Mouse (Mus musculus) c-Kit-positive CD71-positive TER-119-positive erythroid progenitor cells, embryonic 14.5 days (primary cell): ENCODE measurements at regions not wholly inside any gene's neighbourhood (a gene's known extent, or its start where the extent isn't known, plus 50 kb on each side); places are given as distances from the start of the nearest gene placed in this dataset.

Experiments used
- DNase-seq: peaks from one replicate; pipeline ENCODE4 v3.0.0-alpha.2; 2013; ENCODE audit warnings: low spot score

- no peak for DNase-seq
Measured at GRCm38 (mm10) chr13:57189246-57189645, 293.5 kb upstream of the Trpc7 start.

- no peak for DNase-seq
Measured at GRCm38 (mm10) chr13:57186168-57186567, 290.4 kb upstream of the Trpc7 start.

- no peak for DNase-seq
Measured at GRCm38 (mm10) chr13:57170180-57170579, 274.4 kb upstream of the Trpc7 start.

GRCm38 (mm10) chr13:57169621-57170020 lies 273.8 kb upstream of the Trpc7 start:
- no peak for DNase-seq

- DNase-seq, result no peak
Measured at GRCm38 (mm10) chr13:57165367-57165766, 269.6 kb upstream of the Trpc7 start.

- DNase-seq, result no peak
Measured at GRCm38 (mm10) chr13:57152787-57153186, 257.0 kb upstream of the Trpc7 start.

GRCm38 (mm10) chr13:57147623-57148022 lies 251.8 kb upstream of the Trpc7 start:
- DNase-seq, result no peak

- DNase-seq, result no peak
Measured at GRCm38 (mm10) chr13:57146708-57147107, 250.9 kb upstream of the Trpc7 start.

GRCm38 (mm10) chr13:57145782-57146181 lies 250.0 kb upstream of the Trpc7 start:
- DNase-seq, result no peak

- DNase-seq, result no peak
Measured at GRCm38 (mm10) chr13:57142851-57143250, 247.1 kb upstream of the Trpc7 start.

- no peak for DNase-seq
Measured at GRCm38 (mm10) chr13:57142441-57142840, 246.6 kb upstream of the Trpc7 start.

- no peak for DNase-seq
Measured at GRCm38 (mm10) chr13:57115936-57116335, 220.1 kb upstream of the Trpc7 start.

- no peak for DNase-seq
Measured at GRCm38 (mm10) chr13:57107956-57108355, 212.2 kb upstream of the Trpc7 start.

GRCm38 (mm10) chr13:57099601-57100000 lies 203.8 kb upstream of the Trpc7 start:
- DNase-seq, result no peak

- no peak for DNase-seq
Measured at GRCm38 (mm10) chr13:57091886-57092285, 196.1 kb upstream of the Trpc7 start.

GRCm38 (mm10) chr13:57089381-57090075 lies 193.7 kb upstream of the Trpc7 start:
- DNase-seq, result no peak

GRCm38 (mm10) chr13:57087966-57088365 lies 192.2 kb upstream of the Trpc7 start:
- DNase-seq, result no peak

GRCm38 (mm10) chr13:57087398-57087797 lies 191.6 kb upstream of the Trpc7 start:
- no peak for DNase-seq

GRCm38 (mm10) chr13:57083751-57084150 lies 188.0 kb upstream of the Trpc7 start:
- DNase-seq, result no peak

- no peak for DNase-seq
Measured at GRCm38 (mm10) chr13:57070479-57070878, 174.7 kb upstream of the Trpc7 start.

GRCm38 (mm10) chr13:57061656-57062055 lies 165.9 kb upstream of the Trpc7 start:
- no peak for DNase-seq

- DNase-seq, result no peak
Measured at GRCm38 (mm10) chr13:57061074-57061473, 165.3 kb upstream of the Trpc7 start.

- DNase-seq, result no peak
Measured at GRCm38 (mm10) chr13:57056786-57057185, 161.0 kb upstream of the Trpc7 start.
